Mouse (Mus musculus) mouse trophoblast stem cell (cell line): Measurements from ENCODE around the gene Mgat5.

Experiments
- in situ Hi-C, 2 experiments: fragments of 300-500 bp; cut with MseI, MboI; formaldehyde crosslinking; loops; 2 replicates in 1 of 2; 3 replicates in 1 of 2; pipeline ENCODE4 v1.15.1; 2025

The Mgat5 gene

GRCm38 (mm10) chr1:127217665-127218064 is 12.8 kb downstream of the Mgat5 start:
- in situ Hi-C loops, result no loop called here

DNA sequence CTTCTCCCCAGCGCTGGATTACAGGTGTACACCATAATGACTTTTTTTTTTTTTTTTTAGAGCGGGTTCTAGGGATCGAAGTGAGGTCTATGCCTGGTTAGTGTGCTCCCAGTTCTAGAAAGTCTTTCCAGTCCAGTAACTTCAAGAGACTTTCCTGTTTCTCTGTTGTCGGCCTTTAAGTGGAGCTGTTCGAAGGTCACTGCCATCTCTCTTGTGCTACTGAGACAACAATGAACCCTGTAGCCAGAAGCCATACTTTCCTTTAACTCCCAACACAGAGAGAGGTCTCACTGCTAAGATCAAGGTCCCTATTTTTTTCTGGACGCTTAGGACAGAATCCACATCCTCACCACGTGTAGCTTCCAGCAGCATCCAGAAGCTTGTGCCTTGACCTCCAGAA is 13.4 kb downstream of the Mgat5 start:
- in situ Hi-C loops, result no loop called here

GRCm38 (mm10) chr1:127219161-127219560 is 14.3 kb downstream of the Mgat5 start:
- in situ Hi-C loops, result no loop called here

DNA sequence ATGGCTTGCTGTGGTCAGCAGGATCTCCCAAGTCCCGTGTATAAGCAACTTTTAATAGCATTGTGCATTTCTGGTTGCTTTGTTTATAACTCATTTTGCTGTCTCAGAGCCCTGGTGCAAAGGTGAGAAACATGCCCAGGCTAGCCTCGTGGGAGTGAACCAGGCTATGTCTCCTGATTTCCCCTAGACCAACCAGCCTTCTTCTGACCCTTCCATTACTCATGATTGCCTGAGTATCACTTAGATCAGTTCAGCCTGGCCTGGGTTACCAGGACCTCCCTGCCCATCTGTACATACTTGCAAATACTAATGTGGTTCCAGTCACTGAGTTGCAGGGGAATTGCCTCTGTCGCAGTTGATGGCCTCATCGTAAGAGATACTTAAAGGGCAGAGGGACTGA is 14.8 kb downstream of the Mgat5 start:
- in situ Hi-C loops, result no loop called here

- in situ Hi-C loops, result no loop called here
Observed at GRCm38 (mm10) chr1:127221998-127222736, 17.4 kb downstream of the Mgat5 start.

DNA sequence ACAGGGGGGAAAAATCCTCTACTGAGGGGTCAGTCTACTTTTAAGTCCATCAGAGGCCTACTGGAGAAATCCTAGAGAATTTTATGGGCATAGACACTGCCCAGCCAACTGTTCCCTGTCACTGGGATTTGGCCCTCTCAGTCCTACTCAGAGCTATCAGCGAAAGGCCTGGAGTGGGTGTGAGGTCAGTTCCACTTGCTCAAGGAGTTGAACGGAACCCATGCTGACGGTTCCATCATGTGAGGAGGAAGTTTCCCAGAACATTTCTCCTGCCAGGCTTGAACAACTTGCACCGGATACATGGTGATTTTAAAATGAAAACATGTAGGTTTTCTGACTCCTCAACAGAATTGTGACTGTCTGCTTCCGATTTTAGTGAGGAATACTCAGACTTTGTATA is 20.2 kb downstream of the Mgat5 start:
- in situ Hi-C loops, result no loop called here

DNA sequence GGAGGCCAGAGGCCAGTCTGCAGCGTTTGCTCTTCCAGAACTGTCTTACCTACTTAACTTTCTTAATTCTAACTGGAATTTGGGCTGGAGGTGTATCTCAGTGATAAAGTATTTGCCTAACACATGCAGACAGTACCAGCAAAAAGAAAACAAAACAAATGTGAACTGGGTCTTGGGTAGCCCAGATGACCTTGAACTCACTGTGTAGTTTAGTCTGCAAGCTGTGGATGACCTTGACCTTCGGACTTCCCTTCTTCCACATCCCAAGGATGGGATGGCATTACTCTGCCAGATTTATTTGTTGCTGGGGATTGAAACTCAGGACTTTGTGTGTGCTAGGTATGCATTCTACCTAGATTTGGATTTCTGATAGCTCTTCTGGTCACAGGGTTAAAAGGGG is 24.2 kb downstream of the Mgat5 start:
- in situ Hi-C loops, result no loop called here

- in situ Hi-C loops, result no loop called here
Observed at GRCm38 (mm10) chr1:127230468-127230867, 25.7 kb downstream of the Mgat5 start.

- in situ Hi-C loops, result no loop called here
Observed at GRCm38 (mm10) chr1:127233191-127233651, 28.4 kb downstream of the Mgat5 start.

DNA sequence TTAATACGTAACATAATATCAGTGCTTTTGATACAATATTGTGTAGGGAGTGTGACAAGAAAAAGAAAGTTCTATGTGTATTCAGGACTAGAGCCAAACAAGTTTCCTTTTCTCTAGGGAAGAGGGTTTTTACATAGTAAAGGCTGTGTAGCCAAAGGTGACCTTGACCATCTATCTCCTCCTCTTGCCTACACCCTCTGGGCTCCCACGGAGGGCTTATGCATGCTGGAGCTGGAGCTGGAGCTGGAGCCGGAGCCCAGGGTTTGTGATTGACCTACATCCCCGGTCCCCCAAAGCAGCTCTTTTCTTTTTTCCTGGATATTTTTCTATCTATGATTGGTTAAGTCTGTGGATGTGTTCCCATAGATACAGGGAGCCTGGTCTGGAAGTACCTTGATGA is 30.3 kb downstream of the Mgat5 start:
- in situ Hi-C loops, result no loop called here

- in situ Hi-C loops, result no loop called here
Observed at GRCm38 (mm10) chr1:127236396-127236795, 31.6 kb downstream of the Mgat5 start.

- in situ Hi-C loops, result no loop called here
Observed at GRCm38 (mm10) chr1:127238871-127239314, 34.1 kb downstream of the Mgat5 start.

DNA sequence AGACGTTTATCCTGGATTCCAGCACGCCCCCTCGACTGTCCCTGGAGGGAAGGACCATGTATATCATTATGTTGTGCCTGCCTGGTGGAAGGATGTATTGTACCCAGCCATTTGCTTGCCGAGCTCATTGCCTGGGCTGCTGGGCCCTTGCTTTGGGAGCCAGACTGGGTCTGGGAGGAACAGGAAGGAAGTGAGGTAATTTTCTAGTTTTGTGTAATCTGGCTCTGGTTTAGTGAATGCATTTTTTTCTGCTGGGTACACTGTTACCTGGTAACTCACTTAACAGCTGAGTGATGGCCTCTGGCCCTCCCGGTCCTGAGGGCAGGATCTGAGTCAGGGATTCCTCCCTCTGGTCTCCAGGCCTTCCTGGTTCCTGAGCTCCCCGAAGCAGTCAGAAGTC is 35.1 kb downstream of the Mgat5 start:
- in situ Hi-C loops, result no loop called here

- in situ Hi-C loops, result no loop called here
Observed at GRCm38 (mm10) chr1:127242151-127242887, 37.5 kb downstream of the Mgat5 start.

GRCm38 (mm10) chr1:127242888-127243588 is 38.2 kb downstream of the Mgat5 start:
- in situ Hi-C loops, result no loop called here

DNA sequence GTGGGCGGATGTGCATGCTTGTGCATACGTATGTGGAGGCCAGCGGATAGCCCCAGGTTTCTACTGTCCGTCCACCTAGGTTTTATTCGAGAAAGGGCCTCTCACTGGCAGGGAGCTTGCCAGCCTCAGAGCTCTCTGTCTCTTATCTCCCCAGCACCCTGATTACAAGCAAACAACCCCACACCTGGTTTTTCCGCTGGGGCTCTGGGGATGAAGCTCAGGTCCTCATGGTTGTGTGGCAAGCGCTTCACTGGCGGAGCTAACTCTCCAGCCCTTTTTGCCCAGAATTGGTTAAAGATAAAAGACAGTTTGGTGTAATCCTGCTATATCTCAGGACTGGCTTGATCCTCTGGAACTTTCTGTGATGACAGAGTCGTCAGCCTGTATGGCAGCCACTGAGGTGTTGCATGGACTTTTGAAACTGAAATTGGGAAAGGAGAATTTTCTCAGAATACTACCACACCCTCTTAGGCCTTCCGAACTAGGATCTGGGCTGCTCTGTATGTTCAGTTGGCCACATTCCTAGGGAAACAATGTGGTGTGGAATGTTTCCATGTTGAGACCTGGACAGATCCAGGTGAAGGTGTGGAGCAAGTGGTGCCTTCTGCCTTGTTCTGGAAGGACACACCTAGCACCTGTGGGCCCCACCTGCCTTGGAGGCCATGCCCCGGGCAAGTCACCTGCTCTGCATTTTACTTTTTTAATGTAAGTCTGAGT is 39.4 kb downstream of the Mgat5 start:
- in situ Hi-C loops, result no loop called here

GRCm38 (mm10) chr1:127246158-127246557 is 41.3 kb downstream of the Mgat5 start:
- in situ Hi-C loops, result no loop called here

GRCm38 (mm10) chr1:127248433-127248832 is 43.6 kb downstream of the Mgat5 start:
- in situ Hi-C loops, result no loop called here

GRCm38 (mm10) chr1:127249621-127250020 is 44.8 kb downstream of the Mgat5 start:
- in situ Hi-C loops, result no loop called here

DNA sequence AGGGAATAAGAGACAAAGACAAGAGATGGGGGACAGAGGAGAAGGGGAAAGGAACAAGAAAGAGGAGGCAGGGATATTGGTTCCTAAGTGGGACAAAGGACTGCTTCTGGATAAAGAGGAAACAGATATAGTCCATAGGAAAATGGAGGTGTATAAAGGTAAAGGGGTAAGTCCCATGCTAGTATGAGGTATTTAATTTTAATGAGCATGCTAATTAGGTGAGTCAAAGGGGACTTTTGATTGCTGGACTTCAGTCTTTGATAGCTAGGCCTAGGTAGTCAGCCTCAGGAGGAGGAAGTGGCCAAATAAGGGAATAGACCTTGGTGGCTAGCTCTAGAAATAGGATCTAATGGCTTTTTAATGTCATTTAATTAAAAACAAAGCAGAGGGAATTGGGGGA is 45.5 kb downstream of the Mgat5 start:
- in situ Hi-C loops, result no loop called here

- in situ Hi-C loops, result no loop called here
Observed at GRCm38 (mm10) chr1:127251751-127252150, 46.9 kb downstream of the Mgat5 start.

- in situ Hi-C loops, result no loop called here
Observed at GRCm38 (mm10) chr1:127257005-127257404, 52.2 kb downstream of the Mgat5 start.
